Mouse (Mus musculus) NIH3T3 (cell line): ENCODE measurements around the gene Tmem189.
"Not testable (repeated sequence)": the region's sequence is repeated elsewhere in the genome, so short reads cannot be mapped to it uniquely, and the experiment has no call there.

Experiments
- DNase-seq: peaks from one replicate; pipeline ENCODE4 v3.0.0-alpha.2; 2012; ENCODE audit warnings: low read depth

The Tmem189 gene

DNA sequence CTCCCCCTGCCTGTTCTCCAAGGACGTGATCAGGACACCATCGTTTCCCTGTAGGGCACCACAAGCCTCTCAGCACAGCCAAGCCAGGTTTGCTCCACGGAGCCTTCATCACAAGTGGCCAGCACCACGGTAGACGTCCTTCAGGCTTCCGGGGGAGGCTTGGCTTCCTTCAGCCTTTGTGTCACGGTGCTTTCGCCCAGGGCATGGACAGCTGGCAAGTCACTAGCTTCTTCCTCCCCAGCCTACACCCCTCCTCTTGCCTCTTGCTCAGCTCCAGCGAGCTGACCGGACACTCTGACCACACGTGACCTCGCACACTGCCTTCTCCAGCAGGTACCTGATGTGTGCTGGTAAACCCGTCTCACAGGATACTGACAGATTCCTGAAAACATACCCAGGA lies 67.3 kb downstream of the Tmem189 start:
- no peak for DNase-seq

DNA sequence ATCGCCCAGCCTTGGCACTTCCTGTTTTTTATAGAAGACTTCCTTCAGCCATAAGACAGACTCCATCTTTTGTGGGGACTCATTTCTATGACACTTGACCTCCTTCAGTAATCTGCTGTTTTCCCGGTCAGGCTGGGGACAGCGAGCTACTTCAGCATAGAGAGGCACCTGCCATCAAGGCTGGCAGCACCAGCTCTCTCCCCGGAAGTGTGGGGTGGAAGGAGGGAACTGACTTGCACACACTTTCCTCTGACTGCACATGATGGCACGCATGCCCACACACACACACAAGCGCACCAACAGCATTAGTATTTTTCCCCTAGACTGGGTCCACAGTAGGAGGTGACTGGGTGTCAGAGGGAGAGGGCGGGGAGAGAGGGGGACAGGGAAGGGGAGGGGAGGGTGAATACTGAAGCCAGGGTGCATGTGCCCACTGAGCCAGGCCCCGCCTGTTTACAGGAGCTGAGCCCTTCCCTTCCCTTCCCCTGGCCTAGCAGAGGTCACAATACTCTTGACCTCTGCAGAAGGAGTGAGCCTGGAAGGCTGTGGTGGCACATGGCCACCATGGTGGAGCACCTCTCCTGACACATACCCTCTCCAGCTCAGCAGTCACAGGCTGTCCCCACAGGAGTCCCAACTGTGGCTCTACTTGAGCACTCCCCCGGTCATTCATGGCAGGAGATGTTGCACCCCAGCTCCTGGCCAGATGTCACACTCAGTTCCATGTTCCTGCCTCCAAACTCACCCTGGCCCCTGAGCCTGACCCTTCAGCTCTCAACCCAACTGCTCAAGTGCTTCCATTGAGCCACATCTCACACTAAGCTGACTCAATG lies 68.2 kb downstream of the Tmem189 start:
- no peak for DNase-seq

DNA sequence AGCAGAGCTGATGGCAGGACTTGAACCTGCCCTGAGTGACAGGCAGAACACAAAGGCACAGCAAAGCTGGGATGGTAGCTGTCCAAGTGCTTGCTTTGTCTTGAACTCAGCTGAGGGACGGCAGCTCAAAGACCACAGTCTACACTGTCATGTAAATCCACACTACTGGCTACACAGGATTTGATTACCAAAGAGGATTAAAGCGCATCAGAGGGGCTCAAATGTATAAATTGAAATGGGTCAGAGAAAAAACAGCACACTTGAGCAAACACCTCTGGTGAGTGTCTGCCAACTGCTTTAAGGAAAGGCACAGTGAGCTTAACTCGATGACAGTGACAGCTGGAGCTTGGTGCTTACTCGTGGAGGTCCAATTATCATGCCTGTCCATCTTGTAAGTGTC lies 72.2 kb downstream of the Tmem189 start:
- no peak for DNase-seq

DNA sequence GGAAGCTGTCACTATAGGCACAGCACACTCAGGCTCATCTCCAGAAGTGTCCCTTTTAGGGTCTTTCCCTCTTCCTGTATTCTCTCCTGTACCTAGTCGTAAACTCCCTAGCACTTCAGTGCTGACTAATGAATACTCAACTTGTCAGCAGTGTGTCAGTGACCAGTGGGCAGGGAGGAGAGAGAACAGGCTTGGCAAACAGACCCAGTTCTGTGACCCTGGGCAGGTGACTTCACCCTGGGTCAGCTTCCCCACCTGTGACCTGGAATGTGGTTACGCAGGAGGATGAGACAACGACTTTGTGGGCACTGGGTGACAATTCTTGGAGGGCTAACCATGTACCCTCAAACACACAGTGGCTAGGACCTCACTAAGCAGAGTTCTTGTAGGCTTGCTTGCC lies 72.6 kb downstream of the Tmem189 start:
- DNase-seq: no peak

DNA sequence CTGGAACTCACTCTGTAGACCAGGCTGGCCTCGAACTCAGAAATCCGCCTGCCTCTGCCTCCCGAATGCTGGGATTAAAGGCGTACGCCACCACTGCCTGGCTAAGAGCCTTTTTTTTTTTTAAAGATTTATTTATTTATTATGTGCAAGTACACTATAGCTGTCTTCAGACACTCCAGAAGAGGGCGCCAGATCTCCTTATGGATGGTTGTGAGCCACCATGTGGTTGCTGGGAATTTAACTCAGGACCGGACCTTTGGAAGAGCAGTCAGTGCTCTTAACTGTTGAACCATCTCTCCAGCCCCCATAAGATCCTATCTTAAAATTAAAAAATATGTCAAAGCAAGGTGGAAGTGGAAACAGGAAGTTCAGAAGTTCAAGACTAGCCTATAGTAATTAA lies 76.3 kb downstream of the Tmem189 start:
- DNase-seq: not testable (repeated sequence)

DNA sequence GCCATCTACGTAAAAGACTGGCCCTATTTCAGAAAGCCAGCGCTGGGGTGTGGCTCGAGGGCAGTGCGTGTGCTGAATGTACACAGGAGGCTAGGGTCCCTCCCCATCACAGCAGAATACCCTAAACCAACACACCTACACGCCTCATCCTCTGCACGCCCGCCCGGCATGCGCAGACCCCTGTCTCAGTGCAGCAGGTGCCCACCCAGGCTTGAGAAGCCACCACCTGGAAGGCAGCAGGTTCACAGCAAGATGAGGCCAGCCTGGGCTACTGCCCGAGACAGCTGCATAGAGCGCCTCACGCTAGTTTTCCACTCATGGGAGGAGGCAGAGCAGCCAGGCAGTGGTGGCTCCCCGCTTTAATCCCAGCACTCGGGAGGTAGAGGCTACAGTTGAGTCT lies 77.5 kb downstream of the Tmem189 start:
- DNase-seq: no peak

DNA sequence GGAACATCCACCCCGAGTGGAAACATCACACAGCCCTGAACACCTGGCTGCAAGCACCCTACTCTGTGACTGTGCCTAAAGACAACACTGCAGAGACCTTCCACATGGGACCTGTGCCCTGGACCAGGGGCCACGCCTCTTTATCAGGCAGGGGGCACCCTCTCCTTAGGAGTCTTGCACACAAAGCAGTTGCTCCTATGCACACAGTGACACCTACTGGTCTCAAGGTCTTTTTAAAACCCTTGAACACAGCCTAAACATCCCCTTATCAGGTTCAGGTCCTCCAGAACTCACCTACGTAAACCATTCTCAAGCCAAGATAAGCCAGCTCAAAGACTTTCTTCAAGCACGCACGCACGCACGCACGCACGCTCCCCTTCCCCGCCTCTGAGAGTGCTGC lies 78.3 kb downstream of the Tmem189 start:
- peak; percentile 47 for DNase-seq

DNA sequence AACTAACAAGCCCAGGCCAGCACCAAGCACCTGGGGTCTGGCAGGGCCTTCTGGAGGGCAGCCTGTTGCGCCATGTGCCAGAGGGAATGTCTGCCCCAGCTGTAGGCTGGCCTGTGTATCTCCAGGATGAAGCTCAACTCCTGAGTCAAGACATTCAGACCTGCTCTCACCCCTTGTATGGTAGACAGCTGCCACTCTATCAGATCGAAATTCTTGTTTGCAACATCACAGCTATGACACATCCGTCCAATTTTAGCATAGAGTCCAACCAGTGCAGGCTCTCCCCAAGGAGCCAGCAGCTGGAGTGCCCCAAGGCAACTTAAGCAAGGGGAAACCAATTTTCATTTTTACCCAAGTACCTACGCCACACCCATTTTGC lies 82.9 kb downstream of the Tmem189 start:
- DNase-seq: peak; percentile 77

DNA sequence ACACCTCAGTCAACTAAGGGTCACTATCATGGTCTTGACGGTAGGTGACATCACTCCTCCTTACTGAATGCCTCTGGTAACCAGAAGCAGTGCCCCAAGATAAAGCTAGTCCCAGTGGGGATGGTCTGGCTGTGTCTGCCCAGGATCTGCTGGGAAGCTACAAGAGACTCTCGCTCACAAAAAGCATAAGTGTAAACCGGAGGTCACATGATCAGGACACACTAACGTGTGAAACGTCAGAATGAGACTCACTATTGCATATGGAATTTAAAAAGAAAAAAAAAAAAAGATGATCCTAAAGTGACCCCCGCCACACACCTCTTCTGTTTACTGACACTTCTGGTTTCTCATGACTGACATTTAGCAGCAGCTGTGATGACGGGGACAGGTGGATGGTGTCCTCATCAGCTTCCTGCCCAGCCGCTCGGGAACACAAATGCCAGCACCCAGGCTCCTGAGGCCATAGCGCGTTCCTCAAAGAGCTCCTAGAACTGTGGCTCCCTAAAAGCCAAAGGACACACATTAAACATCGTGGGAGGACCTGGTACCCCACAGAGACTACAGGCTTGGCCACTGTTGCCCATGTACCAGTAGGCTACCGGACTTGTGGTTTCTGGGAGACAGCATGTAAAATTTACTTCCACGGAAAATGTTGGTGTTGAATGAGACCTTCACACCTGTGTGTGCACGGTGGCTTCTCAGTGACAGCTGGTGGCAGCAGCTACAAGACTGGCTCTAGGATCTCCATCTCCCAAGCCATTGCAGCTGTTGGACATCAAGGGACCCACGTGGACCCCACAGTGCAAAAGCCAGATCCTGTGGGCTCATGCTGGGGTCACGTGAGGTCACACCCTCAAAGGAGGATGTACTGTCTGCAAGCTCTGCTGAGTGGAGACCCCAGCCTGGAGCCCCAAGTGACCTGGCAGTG lies 83.5 kb downstream of the Tmem189 start:
- DNase-seq: no peak

DNA sequence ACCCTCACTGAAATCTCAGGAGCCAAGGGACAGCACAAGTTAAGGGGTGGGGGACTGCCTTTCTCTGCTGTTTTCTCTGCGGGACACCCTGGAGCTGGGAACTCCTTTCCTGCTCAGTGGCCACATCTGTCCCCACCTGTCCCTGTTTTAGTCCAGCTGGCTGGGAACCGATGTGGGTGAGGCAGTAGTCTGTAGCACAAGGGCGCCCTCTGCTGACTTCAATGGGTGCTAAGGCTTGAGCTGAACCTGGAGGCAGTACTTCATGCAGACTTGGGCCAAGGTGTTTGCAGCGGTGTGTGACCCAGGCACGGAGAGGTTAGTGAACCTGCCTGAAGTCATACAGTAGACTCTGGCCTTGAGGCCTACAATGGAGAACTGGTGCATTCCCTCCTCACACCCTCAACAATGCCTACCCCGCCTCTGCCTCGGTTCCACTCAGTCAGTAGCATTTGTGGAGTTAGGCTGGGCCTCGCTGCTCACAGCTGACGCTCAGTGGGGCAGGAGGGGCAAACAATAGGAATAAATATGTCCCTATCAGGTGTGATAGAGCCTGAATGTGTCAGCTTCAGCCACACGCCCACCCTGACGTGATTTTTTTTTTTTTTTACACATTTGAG lies 84.3 kb downstream of the Tmem189 start:
- peak; percentile 91 for DNase-seq

DNA sequence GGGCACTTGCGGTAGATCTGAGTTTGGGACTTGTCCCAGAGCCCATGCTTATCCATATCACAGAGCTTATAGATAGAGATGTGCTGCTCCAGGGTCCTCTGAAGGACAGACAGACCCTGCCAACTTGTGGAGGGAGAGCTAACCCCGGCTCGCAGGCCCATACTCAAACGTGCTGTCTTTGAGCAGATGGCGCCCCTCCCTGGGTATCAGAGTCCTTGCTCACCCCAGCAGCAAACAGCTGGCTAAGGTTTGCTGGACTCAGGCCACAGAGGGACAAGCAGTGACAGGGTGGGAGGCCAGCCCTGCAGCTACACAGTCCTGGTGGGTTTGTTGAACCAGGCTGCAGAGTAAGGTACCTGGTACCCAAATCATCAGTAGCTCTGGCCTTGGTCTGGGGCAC lies 86.6 kb downstream of the Tmem189 start:
- peak; percentile 79 for DNase-seq

DNA sequence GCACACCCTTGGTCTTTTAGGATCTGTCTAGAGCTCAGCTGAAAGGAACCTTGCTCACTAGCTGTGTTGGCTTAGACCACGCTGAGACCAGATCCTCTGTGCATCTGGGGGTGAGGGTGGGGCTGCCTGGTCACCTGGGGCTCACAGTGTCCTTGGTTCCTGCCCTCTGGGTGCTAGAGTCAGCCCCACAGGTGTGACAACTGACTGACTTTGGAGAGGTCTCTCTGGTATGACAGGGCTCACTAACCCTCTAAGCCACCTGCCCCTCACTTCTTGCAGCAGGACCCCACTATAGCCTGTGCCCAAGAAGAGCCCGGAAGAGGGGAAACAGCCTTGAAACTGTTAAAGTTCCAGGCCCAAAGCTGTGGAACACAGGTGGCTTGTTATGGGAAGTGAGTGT lies 87.3 kb downstream of the Tmem189 start:
- no peak for DNase-seq

DNA sequence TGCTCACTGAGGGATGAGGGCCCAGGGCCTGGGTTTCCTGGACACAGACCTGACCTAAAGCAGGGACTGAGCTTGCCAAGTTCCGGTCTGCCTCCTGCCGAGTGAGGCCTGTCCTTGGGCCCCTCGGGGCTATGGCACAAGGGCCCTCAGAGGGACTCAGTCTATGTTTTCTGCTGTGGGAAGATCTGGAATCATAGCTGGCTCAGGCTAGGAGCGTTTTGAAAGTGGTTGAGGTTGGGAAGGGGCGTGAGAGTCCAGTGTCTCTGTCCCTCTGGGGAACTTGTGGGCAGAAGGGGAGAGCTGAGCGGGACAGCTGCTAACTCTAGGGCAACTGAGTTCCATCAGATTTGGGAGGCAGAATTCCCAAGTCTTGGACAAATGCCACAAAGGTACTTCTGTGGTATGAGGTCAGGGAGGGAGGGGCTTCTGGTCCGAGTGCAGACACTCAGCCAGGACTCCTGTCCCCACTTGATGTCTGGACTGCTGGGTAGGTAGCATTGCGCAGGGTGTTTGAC lies 89.1 kb downstream of the Tmem189 start:
- DNase-seq: no peak

DNA sequence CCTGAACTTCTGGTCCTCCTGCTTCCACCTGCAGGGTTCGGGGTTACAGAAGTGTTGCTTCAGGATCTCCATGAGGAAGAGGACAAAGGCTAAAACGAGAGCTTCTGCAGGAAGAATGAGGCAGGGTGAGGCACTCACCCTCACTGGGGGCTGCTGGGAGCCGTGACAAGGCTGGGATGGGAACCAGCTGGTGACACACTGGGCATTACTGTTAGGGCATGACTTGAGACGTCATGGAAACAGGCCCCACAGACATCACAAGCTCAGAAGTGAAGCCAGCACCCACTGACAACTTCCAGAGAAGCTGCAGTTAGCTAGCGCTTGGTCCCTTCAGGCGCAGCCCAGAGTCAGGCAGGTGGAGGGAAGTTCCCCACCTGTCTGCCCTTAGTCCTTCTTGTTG lies 89.7 kb downstream of the Tmem189 start:
- DNase-seq: no peak

DNA sequence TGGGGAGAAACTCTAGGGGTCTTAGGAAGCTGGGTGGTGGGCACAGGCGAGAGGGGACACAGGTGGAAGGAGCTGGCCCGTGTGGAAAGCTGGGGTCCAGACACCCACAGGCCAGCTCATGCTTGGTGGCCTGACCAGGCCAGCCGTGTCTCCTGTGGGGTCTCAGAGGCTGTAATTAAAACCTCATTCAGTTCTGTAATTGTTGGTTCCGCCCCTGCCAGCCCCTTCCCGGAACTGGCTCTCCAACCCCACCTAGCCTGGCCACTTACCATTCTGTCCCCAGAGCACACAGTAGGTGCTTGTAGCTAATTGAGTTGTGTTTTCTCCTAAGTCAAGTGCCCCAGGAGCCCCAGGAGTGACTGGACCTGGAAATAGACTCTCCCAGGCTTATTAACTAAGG lies 90.4 kb downstream of the Tmem189 start:
- DNase-seq: no peak

DNA sequence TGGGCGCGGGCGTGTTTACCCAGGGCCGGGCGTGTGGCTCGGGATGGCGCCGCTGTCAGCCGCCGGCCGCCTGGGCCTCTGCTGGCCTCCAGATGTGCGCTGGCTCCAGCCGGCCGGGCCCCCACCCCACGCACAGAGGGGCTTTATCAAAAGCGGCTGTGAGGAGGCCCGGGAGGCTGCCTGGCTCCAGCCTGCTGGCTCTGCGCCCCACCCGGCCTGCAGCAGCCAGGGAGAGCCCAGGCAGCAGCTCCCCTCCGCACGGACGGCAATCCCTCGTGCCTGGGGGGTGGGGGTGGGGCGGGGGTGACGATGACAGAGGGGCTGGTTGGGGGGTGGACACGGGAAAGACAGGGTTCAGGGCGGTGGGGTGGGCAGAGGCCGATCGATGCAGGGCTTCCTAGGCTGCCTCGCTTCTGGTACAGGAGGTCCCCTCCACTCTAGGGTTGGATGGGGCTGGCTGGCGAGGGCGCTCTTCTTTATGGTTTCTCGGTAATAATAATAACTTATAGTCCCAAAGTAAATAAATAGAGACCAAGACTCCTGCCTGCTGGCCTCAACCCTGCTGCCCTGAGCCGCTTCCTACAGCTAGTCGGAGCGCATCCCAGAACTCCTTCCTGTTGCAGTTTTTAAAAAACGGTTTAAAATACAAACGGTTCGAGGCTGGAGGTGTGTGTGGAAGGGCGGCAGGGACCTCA lies 92.0 kb downstream of the Tmem189 start:
- peak; percentile 92 for DNase-seq

DNA sequence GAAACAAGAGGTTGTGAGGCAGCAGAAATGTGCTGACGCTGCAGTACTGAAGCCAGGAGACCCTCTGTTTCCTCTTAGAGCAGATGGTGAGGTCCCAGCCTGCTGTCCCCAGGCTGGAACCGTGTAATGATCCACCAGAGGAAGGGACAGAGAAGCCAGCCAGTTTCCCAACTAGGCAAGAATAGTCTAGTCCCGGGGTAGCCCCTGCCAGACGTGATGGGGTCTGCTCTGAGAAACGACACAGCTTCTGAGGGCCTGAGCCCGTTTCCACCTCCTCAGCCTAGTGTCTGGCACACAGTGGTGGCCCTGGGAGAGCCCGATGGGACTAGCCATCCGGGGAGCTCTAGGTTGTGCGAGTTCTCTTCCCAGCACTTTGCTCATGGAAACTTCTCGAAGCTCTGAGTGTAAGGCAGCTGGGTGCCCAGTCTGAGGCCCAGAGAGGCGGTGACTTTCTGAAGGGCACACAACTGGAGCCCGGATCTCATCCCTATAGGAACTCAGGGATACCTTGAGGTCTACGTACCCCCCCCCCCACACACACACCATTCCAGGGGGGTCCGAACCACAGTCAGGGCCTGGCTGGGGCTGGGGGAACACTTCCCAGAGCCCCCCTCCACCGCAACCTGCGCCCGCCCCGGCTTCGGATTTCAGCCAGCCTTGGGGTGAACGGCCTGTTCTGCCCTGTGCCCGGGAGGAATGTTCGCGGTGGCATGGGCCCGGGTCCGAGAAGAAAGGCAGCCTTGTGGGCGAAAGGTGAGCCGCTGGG lies 92.7 kb downstream of the Tmem189 start:
- DNase-seq: peak; percentile 61

DNA sequence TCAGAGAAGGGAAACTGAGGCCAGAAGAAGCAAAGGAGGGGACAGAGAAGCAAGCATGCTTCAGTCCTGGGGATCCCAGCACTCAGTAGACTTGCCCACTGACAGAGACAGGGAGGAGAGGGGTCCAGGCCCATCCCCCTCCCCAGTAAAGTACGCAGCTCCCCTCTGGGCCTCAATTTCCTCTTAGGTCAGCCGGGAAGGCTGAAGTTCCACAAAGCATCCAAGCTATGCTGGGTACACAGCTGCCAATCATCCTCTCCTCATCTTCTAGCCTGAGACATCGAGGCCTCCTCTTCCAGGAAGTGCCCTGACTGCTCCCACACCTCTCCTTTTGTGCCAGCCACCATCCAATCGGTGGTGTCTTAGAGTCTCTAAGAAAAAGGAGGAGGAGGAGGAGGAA lies 93.4 kb downstream of the Tmem189 start:
- DNase-seq: peak; percentile 39

DNA sequence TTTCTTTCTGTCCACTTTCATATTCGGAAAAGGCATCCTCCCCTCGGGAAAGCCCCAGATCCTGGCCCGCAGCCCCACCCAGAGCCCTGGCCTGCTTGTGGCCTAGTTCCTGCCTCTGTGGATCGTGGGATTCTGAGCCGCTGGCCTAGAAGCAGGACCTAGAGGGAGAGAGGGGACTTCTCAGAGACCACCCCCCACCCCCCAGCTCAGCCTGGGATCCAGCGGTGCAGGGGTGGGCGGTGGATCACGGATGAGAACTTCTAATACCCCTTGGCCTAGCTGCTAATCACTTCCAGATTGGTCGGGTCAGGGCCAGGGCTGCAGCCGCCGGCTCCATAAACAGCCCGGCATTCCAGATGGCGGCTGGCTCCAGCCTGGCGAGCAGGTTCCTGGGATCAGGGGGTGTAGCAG lies 93.9 kb downstream of the Tmem189 start:
- DNase-seq: peak; percentile 90

DNA sequence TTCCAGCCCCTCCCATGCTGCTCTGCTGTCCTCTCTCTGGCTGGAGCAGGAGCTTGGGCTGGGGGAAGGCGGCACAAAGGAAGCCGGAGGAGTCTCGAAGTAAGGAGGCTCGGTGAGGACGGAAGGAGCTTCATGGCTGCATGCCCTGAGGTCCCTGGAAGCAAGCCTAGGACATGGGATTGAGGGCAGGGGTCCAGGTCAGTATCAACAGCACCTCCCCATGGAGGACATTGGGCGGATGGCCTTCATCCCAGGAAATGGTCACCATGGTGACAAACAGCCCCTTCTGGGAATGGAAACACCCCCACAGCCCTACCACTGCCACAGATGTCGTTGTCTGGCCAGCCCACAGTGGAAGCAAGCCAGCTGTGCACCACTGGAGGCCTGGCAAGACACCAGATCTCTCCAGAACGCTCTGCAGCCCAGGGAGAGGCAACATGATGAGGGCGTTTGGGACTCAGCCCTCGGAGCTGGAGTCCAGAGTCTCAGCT lies 95.1 kb downstream of the Tmem189 start:
- peak; percentile 96 for DNase-seq
